Mouse (Mus musculus): ENCODE results near the gene Cdh7.
"Not testable (repeated sequence)": the region's sequence is repeated elsewhere in the genome, so short reads cannot be mapped to it uniquely, and the experiment has no call there.

The Cdh7 gene

GRCm38 (mm10) chr1:109982064-109982808, at the start of gene Cdh7:
Gene Cdh7 (plus strand): TSS chr1:109982431.
- DNase-seq (ENCODE audit: low spot score in 2 of 2): no peak

GRCm38 (mm10) chr1:109932674-109933073, 49.6 kb upstream of the Cdh7 start:
- no peak for DNase-seq (ENCODE audit: low spot score in 2 of 2)

DNA sequence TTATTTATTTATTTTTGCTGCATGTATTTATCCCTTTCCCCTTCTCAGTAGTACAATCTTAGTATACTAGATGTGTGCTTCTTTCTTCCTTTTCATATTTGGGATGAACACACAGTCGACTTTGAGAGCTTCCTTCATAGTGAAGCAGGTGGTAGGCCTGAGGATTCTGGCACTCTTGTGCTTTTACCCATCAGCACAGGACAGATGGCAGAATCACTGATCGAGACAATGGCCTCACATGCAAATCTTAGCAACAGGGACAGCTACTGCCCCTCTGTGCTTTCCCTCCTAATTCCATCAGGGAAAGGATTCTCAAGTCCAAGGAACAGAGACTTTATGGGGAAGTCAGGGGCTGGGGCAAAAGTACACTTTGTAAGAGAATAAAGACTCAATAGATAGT, 33.7 kb upstream of the Cdh7 start:
- no peak for DNase-seq (ENCODE audit: low spot score in 2 of 2)

GRCm38 (mm10) chr1:109971721-109972425, 10.4 kb upstream of the Cdh7 start:
- no peak for DNase-seq (ENCODE audit: low spot score in 2 of 2)

- DNase-seq (ENCODE audit: low spot score in 2 of 2): no peak
These were observed 9.7 kb upstream of the Cdh7 start for GRCm38 (mm10) chr1:109972426-109973015.

- DNase-seq (ENCODE audit: low spot score in 2 of 2): no peak
These were observed 742 bp downstream of the Cdh7 start for GRCm38 (mm10) chr1:109982809-109983536.

DNA sequence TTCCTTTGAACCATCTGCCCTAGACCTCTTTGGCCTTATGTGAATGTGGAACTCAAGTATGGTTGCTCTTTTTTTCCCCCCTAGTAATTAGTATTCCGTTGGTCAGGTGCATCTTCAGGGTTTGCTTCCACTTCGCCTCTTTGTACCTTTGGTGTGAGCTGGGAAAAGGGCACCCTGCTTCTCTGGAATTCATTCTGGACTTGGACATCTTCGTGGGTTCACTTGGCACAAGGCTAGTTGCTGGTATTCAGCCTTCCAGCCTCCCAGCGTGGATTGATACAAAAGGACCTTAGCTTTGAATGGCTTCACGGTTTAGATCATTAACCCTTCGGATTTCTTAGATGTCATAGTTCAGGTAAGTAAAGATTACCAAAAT, 1.3 kb downstream of the Cdh7 start:
- no peak for DNase-seq (ENCODE audit: low spot score in 2 of 2)

DNA sequence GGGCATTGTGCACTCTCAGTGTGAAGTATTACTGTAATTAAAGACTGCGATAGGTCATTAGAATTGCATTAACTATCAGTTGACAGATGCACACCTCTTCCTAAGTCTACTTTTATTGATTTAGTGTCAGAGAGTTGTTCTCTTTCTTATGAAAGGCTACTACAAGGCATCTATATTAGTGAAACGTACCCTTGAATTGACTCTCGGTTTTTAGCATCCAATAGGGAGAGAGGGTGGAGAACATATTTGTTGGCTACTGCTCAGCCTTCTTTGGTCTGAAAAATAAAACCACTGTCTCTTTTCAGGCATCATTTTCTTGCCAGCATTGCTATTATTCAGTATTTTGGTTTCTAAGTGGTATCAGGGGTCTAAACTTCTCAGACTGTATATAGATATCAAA, 2.5 kb downstream of the Cdh7 start:
- no peak for DNase-seq (ENCODE audit: low spot score in 2 of 2)

DNA sequence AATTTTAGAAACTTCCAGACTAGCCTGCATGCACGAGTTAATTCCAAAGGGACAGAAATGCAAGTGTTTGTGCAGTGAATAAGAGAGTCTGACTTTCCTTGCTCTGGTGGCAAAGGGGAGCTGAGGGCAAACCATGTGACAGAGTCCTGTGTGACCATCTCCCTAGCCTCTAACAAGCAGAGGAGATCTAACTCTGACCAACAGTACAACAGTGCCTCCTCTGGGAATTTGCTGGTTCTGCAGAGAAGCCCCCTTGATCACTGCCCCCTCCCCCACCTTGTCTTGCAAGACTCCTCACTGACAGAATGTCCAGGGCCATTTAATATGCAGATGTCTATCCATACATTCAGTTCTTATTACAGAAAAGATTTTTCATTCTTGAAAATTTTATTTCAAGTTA, 3.2 kb downstream of the Cdh7 start:
- no peak for DNase-seq (ENCODE audit: low spot score in 2 of 2)

GRCm38 (mm10) chr1:109989541-109989940, 7.3 kb downstream of the Cdh7 start:
- DNase-seq (ENCODE audit: low spot score in 2 of 2): no peak

DNA sequence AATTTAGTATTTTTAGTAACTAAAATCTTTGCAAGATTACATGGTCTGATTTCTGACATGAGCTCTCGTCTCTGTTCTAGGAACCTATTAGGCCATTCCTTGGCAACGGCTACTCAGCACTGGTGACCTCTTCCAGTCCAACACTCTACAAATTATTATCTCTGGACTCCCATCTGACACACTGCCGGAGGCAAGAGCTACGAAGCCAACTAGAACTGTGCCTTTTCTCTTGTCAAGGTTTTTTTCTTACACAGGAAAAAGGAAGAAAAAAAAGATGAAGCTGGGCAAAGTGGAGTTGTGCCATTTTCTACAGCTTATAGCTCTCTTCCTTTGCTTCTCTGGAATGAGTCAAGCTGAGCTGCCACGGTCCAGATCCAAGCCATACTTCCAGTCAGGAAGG, 11.7 kb downstream of the Cdh7 start:
- DNase-seq (ENCODE audit: low spot score in 2 of 2): no peak

GRCm38 (mm10) chr1:110004451-110004850, 22.2 kb downstream of the Cdh7 start:
- no peak for DNase-seq (ENCODE audit: low spot score in 2 of 2)

GRCm38 (mm10) chr1:110005038-110005437, 22.8 kb downstream of the Cdh7 start:
- DNase-seq (ENCODE audit: low spot score in 2 of 2): no peak

DNA sequence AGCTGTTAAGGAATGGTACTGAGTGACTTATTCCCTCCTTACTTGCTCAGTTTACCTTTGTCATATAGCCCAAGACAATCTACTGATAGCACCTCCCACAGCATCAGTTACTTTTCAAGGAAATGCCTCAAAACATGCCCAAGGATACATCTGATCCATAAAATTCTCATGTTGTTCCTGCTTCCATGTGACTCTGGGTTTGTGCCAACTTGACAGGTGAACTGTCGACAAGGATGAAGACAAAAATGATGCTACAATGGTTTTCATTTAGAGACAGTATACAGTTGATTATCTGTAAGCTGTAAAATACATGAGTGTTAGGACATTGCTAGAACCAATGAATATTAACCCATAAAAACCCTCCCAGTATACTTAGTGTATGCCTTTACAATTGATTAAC, 29.9 kb downstream of the Cdh7 start:
- DNase-seq (ENCODE audit: low spot score in 2 of 2): no peak

- DNase-seq (ENCODE audit: low spot score in 2 of 2): no peak
These were observed 74.1 kb downstream of the Cdh7 start for GRCm38 (mm10) chr1:110056317-110056716.

GRCm38 (mm10) chr1:110067405-110067804, 85.2 kb downstream of the Cdh7 start:
- no peak for DNase-seq (ENCODE audit: low spot score in 2 of 2)

DNA sequence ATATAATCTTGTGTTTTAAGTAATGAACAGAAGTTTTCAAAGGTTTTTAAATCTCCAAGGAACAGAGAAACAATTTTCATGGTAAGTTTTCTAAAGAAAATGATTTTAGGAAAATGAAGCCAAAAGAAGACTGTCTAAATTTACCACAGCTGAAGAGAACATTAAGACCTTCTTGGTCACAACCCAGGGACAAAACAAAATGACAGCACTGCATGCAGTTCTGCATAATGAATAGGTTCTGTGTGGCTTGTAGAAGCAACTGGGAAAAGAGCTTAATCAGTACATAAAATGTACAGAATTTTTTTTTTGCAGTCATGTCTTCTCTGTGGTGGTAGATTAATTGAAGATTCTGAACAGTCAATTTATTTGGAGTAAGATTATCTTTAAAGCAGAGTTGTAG, 96.2 kb downstream of the Cdh7 start:
- no peak for DNase-seq (ENCODE audit: low spot score in 2 of 2)

GRCm38 (mm10) chr1:110118071-110118470, 135.8 kb downstream of the Cdh7 start:
- no peak for DNase-seq (ENCODE audit: low spot score in 2 of 2)

- DNase-seq (ENCODE audit: low spot score in 2 of 2): no peak
These were observed 136.6 kb downstream of the Cdh7 start for GRCm38 (mm10) chr1:110118862-110119261.

- DNase-seq (ENCODE audit: low spot score in 2 of 2): not testable (repeated sequence)
These were observed 189.2 kb downstream of the Cdh7 start for GRCm38 (mm10) chr1:110171459-110171858.

Measured in spleen, postnatal 14 days (tissue).